Mouse (Mus musculus) spleen, adult 10 weeks (tissue): ENCODE results near the gene Rbl1. TPM values are rescaled to one million over a fixed set of nuclear protein-coding genes. Genes with fewer than 3 reads are reported as not detected.

Experiments used
- polyA plus RNA-seq: library from polyadenylated mRNA; stranded (reverse); fragments of 350-450 nt; fragmentation: Illumina TruSeq; extraction: RNeasy Lipid Tissue Mini Kit (QIAGEN cat#74804); gene quantifications from one replicate; pipeline ENCODE4 v1.2.3, GENCODE M21; 2015; ENCODE audit warnings: low replicate concordance; ENCODE audit not compliant: insufficient read depth

The Rbl1 gene
- polyA plus RNA-seq: 31.9 TPM

DNA sequence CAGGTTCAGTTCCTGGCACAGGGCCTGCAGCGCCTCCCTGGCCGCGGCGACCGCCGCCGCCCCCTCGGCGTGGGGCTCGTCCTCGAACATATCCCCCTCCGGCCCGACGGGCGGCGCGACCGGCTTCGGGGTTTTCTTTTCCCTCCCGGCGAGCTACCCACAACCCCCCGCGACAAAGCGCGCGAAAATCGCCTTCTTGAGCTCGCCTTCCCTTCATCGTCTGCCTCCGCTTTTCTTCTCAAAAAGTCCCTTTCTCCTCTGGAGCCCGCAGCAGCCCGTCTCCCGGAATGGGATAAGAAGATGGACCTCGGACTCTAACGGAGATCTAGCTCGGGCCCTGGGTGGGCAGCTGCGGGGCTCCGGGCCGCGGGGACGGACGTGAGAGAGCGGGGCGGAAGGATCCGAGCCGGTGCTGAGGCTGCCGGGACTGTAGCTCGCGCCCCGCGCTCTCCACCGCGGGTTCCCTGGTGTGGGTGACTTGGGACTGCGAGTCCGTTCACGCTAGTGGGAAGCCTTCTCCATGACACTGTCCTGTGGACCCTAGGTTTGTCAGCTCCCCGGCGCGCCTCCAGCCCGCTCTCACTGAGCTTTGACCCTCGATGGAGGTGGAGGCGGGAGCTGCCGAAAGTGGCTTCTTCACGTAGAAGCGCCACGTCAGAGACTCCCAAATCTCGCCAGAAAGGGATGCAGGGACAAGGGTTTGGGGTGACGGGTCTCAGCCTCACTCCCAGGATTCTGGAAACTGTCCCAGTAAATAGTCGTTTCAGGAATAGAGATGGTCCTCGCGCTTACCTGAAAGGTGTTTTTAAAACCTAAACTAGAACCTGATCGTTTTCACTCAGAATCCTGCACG lies at the start of gene Rbl1:
Gene Rbl1 (minus strand): TSS at position 169 of the 853 bp plus-strand sequence.

DNA sequence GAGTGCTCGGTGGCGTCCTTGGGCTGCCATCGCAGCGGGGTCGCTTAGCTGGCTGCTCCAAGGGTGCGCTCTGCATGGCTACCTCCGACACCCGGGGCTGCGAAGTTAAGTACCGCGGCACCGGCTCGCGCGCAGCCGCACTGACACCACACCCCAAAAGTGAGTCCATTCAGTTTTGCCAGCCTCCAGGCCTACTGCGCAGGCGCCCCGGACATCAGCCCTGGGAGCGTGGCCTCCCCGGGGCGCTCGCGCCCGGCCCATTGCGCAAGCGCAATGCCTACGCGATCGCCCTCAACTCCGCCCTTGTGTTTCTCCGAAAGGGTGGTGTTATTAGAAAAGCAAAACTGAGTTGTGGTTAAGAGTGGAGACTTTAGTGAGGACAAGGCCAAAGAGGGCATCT lies 69.3 kb downstream of the Rbl1 start, which contains the start of gene Samhd1:
Gene Samhd1 (minus strand): TSS at position 252 of the 400 bp plus-strand sequence.

Other genes starting within 250 kb of the Rbl1 start
- 71.8 TPM for gene Ndrg3, start 212.5 kb downstream of the Rbl1 start, polyA plus RNA-seq
- gene Dsn1, start 197.4 kb downstream of the Rbl1 start, polyA plus RNA-seq: 21.5 TPM
- 2.1 TPM for gene Soga1, start 125.3 kb downstream of the Rbl1 start, polyA plus RNA-seq
- not detected for gene Tldc2, start 117.5 kb downstream of the Rbl1 start, polyA plus RNA-seq
- 718 TPM for gene Samhd1, start 69.3 kb downstream of the Rbl1 start, polyA plus RNA-seq
- gene Rpn2, start 74.5 kb upstream of the Rbl1 start, polyA plus RNA-seq: 125 TPM
- 0.23 TPM for gene Mroh8, start 75.0 kb upstream of the Rbl1 start, polyA plus RNA-seq
- gene Ghrh, start 143.0 kb upstream of the Rbl1 start, polyA plus RNA-seq: not detected
- gene Manbal, start 163.1 kb upstream of the Rbl1 start, polyA plus RNA-seq: 21.3 TPM
- gene Src, start 213.9 kb upstream of the Rbl1 start, polyA plus RNA-seq: 3.8 TPM